Mouse (Mus musculus): ENCODE data around the gene Atg101.
A peak's percentile ranks its signal among the peaks of the same experiment; 100 is the strongest.

Atg101 gene

DNA sequence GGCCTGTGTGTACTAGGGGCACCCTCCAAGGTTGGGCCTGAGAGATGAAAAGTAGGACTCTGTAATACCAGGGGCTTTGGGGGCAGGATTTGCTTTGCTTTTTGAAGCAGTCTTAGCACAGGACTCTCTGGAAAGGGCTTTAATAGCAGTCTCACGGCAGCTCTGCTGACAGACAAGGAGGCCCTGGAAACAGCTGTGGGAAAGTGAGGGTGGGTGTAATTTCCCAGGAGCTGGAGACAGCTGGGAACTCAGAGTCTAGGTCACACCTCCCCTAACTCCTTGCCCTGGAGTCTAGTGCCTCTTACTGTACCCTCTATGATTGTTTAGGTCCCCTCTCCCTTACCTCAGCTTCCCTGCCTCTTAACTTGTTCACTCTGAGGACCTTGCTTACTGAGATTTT is 49.1 kb downstream of the Atg101 start:
- DNase-seq (ENCODE audit: low read depth, low spot score) = no peak

DNA sequence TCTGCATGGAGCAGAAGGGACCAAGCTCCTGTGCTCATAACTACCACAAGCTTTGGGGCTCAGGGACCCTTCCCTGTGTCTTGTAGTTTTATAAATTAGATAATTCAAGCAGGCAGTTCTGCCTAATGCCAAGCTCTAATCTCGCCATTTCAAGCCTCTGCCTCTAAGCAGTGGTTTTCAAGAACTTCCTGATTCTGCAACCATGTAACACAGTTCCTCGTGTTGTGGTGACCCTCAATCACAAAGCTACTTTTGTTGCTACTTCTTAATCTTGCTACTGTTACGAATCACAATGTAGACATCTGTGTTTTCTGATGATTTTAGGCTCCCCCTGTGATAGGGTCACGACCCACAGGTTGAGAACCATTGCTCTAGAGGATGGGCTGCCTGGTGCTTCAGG is 49.6 kb downstream of the Atg101 start:
- no peak for DNase-seq (ENCODE audit: low read depth, low spot score)

DNA sequence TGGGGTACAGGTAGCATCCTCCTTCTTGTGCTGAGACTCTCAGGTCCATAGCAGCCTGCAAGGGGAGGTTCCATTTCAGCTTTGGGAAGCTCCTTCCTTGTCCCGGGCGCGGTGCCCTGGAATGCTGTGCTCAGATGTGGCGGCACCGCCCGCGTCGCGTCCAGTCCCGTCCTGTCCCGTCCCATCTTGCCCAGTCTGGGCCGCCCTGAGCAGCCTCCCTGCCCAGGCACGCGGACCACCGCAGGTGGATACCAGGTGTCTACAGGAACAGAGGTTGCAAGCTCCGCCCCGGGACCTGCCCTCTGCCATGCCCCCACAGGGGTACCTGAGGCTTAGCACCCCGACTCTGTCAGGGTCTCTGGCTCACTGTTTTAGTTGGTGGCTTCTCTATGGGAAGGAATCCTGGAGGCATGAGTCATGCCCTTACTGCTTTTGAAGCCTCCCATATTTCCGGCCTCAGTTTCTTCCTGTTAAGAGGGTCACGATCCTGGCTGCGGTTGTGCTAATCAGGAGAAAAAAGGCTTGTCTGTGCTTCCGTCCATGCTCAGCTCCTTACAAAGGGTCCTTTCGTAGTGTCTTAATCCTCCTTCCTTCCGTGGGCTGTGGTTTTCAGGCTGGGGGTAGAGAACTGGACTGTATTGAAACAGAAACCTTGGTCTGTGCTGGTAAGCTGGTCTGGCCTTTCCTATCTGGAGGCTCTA is 52.6 kb downstream of the Atg101 start:
- no peak for DNase-seq (ENCODE audit: low read depth, low spot score)

DNA sequence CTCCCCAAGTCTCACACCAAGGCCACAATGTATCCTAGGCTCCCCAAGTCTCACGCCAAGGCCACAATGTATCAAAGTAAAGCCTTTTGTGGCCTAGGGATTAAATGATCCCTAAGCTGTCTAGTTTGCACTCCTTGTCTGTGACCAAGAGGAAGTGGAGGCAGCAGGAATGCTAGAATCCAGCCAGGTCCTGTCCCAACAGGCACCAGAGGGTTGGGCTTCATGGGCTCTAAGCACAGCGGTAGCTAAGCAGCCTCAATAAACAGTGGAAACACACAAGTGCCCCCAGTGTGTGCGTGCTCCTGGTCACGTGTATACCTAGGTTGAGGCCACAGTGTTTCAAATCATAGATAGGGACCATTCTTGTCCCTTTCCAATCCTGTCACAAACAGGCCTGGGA is 54.3 kb downstream of the Atg101 start:
- DNase-seq (ENCODE audit: low read depth, low spot score) = no peak

DNA sequence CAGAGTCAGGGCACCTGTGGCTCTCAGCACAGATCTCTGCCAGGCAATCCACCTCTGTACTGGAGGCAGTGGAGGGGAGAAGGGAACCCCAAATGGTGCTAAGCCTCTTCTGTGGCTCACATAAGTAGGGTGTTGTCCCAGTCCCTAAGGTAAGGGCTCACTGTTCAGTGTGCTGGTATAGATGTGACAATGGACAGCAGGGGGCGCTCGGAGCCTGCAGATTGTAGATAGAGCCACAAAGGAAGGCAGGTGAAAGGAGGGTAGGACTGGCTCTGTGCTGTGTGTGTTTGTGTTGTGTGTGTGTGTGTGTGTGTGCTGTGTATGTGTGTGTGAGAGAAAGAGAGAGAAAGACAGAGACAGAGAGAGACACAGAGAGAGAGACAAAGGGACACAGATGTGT is 55.5 kb downstream of the Atg101 start:
- peak; percentile 73 for DNase-seq (ENCODE audit: low read depth, low spot score)
